Mouse (Mus musculus): ENCODE data around the gene Tbxas1. TPM values are rescaled to one million over a fixed set of nuclear protein-coding genes. Genes with fewer than 3 reads are reported as not detected.

Tbxas1 gene
- polyA plus RNA-seq, 1 experiment: 1.2 TPM

DNA sequence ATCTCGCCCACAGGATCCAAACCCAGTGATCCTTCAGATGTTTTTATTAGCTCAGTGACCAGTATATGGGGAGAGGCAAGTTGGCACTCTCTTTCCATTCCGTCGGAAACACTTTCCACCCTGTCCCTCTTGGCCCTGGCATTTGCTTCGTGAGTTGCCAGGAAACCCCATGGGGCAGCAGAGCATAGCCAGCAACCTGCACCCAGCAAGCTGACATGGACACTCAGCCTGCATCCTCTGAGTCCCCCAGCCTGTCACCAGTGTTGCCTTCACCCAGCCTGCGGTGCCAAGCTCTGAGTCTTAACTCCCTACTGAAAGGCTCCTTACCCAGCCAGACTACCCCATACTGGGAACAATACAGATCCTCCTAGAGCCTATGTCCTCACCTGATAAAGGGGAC is 173.9 kb downstream of the Tbxas1 start:
- peaks cover 33% of the 10 kb centered on the region for H3K4me1 ChIP-seq (ENCODE audit: control insufficient read depth, insufficient read depth, low read length)
- TF ChIP-seq POLR2A (IDR thresholded peaks at IDR 0.05; ENCODE audit: borderline replicate concordance, insufficient read depth, low read length) (no peak), CTCF (IDR thresholded peaks at IDR 0.05; ENCODE audit: borderline replicate concordance, insufficient read depth, low read depth, low read length) (no peak)
- H3K27me3 ChIP-seq (ENCODE audit: control insufficient read depth, insufficient read depth, low read length): no peaks in the 10 kb centered on the region
- H3K4me3 ChIP-seq (replicated peaks; ENCODE audit: insufficient read depth, low read depth, low read length): no peak overlapping the region
- H3K27ac ChIP-seq (ENCODE audit: insufficient read depth, low read length): no peak overlapping the region
- 6% methylated on average over 5 of the region's 5 CpGs for WGBS
- peak; percentile 63 to 75 for DNase-seq

DNA sequence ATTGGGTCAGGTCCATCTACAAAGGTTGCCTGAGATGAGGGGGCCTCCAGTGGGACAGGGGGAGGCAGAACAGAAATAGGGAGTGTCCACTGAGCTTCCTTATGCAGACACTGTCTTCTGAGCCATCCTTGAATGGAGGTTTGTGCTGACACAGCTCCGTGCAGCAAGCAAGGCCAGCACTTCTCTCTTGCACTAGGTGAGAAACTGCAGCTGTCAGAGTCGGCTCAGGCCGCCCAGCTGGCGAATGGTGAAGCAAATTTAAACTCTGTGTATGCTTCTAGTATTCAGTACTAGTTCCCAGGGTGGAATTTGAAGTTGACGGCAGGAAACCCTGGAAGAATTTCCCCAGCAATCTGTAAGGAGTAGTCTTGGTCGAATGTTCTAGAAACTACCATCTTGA is 175.6 kb downstream of the Tbxas1 start:
- no peak for TF ChIP-seq CTCF (IDR thresholded peaks at IDR 0.05; ENCODE audit: borderline replicate concordance, insufficient read depth, low read depth, low read length)
- no peak for TF ChIP-seq POLR2A (IDR thresholded peaks at IDR 0.05; ENCODE audit: borderline replicate concordance, insufficient read depth, low read length)
- Histone ChIP-seq H3K4me3 (replicated peaks; ENCODE audit: insufficient read depth, low read depth, low read length) (no peak overlapping the region), H3K27ac (ENCODE audit: insufficient read depth, low read length) (no peak overlapping the region), H3K4me1 (ENCODE audit: control insufficient read depth, insufficient read depth, low read length) (peaks cover 47% of the 10 kb centered on the region), H3K27me3 (ENCODE audit: control insufficient read depth, insufficient read depth, low read length) (no peaks in the 10 kb centered on the region)
- WGBS: 94% methylated on average over 6 of the region's 6 CpGs
- no peak for DNase-seq

DNA sequence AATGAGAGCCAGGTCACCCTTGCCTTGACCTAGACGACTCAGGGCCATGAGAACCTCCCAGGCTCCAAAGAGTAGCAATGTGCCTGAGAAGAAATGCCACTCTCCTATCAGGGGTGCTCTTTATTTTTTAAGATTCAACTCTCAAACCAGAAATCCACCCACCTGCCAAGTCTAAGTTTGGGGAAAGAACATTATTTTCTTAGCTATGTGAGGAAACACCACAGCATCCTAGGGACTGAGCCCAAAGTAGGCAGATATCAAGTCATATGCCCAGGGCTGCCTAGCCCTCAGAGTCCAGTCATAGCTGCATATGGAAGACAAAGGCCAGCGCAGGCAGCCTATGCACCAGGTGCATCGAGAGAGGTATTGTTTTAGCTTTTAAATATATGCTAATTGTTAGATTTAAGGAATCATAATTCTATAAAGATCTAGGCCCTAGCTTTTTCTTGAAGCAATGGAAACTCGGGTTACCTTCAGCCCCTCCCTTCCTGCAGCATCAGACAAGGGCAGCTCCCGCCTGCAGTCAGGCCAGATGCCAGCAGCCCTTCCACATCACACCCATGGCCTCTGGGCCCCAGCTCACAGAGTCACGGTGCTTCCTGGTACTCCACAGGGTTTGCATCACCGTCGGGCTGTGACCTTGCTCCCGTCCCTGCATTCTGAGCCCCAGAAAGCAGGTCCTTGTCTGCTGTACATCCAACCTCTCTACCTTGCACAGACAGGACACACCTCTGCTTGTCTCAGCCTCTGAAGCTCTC is 176.8 kb downstream of the Tbxas1 start:
- Histone ChIP-seq H3K27me3 (ENCODE audit: control insufficient read depth, insufficient read depth, low read length) (no peaks in the 10 kb centered on the region), H3K4me3 (replicated peaks; ENCODE audit: insufficient read depth, low read depth, low read length) (no peak overlapping the region), H3K27ac (ENCODE audit: insufficient read depth, low read length) (no peak overlapping the region), H3K4me1 (ENCODE audit: control insufficient read depth, insufficient read depth, low read length) (peaks cover 47% of the 10 kb centered on the region)
- no peak for DNase-seq
- 75% methylated on average over 9 of the region's 9 CpGs for WGBS
- TF ChIP-seq CTCF (IDR thresholded peaks at IDR 0.05; ENCODE audit: borderline replicate concordance, insufficient read depth, low read depth, low read length) (no peak), POLR2A (IDR thresholded peaks at IDR 0.05; ENCODE audit: borderline replicate concordance, insufficient read depth, low read length) (no peak)

DNA sequence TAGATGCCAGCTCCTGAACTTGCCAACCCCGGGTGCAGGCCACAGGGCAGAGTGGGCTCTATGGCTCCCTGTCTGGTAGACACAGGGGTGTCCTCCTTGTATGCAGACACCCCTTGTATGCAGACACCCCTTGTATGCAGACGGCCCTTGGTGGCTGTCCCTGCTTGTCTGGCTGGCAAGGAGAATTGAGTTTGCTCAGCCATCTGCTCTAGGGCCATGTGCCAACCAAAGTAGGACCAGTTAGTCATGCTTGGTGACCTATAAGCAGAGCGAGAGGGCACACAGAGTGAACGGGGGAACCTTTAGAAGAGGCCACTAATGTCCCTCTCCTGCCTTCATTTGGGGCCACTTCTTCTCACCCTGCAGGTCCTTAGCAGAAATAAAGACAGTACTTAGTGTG is 177.4 kb downstream of the Tbxas1 start:
- Histone ChIP-seq H3K27ac (ENCODE audit: insufficient read depth, low read length) (no peak overlapping the region), H3K4me1 (ENCODE audit: control insufficient read depth, insufficient read depth, low read length) (peaks cover 47% of the 10 kb centered on the region), H3K4me3 (replicated peaks; ENCODE audit: insufficient read depth, low read depth, low read length) (no peak overlapping the region), H3K27me3 (ENCODE audit: control insufficient read depth, insufficient read depth, low read length) (no peaks in the 10 kb centered on the region)
- 5% methylated on average over 4 of the region's 4 CpGs for WGBS
- peak; percentile 84 to 92 for DNase-seq
- no peak for TF ChIP-seq CTCF (IDR thresholded peaks at IDR 0.05; ENCODE audit: borderline replicate concordance, insufficient read depth, low read depth, low read length)
- TF ChIP-seq POLR2A (IDR thresholded peaks at IDR 0.05; ENCODE audit: borderline replicate concordance, insufficient read depth, low read length): no peak

DNA sequence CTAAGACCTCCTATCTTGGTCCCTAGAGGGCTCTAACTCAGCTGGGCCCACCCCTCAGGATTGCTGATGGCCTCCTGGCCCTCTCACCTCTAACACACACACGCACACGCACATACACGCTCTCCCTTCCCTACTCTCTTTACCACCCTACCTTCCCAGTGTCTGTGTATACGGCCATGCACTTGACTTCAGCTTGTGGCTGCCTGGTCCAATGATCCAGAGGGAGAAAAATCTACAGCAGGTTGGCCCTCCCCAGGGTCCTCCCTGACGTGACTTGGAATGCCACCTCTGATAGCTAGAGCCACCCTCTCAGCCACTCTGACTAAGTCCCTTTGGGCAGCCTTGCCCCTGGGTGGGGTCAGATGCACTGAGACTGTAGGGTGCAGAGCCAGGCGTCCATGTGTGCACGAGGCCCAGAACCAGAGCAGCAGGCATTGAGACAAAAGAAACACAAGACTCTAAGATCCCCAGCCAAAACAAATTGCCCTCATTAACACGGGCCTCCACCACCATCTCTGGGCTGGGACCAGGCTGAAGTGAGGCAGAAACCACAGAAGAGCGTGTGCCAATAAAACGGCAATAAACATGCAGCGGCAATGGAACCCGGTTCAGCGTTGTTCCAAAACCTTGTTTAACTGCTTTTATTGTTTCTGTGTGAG is 179.1 kb downstream of the Tbxas1 start:
- DNase-seq: no peak
- WGBS: 92% methylated on average over 13 of the region's 13 CpGs
- TF ChIP-seq POLR2A (IDR thresholded peaks at IDR 0.05; ENCODE audit: borderline replicate concordance, insufficient read depth, low read length): no peak
- TF ChIP-seq CTCF (IDR thresholded peaks at IDR 0.05; ENCODE audit: borderline replicate concordance, insufficient read depth, low read depth, low read length): no peak
- no peak overlapping the region for H3K27ac ChIP-seq (ENCODE audit: insufficient read depth, low read length)
- H3K4me3 ChIP-seq (replicated peaks; ENCODE audit: insufficient read depth, low read depth, low read length): no peak overlapping the region
- H3K27me3 ChIP-seq (ENCODE audit: control insufficient read depth, insufficient read depth, low read length): no peaks in the 10 kb centered on the region
- peaks cover 36% of the 10 kb centered on the region for H3K4me1 ChIP-seq (ENCODE audit: control insufficient read depth, insufficient read depth, low read length)

DNA sequence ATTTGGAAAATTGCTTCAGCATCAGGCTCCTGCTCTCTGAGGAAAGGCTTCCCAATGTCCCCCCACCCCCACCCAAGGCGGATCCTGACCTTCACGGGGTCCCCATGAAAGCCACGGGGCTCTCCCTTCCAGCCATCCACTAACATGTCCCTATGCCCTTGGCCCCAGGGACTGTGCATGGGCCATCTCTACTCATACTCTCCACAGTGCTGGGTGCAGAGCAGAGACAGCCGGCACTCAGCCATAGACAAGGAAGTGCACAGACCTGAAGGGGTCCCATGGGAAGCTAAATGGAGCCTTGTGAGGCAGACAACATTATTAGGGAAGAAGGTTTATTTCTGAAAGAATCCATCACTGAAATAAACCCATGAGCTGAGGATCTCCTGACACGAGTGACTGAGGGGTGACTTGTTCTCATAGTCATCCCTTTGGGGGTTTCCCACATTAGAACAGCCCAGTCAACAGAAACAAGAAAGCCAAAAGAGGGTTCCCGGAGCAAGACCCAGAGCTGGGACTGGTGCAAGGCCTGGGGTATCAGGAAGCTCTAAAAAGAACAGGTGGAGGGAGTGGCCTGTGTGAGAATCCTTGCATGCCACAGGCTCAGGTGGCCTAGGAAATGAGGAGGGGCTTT is 179.8 kb downstream of the Tbxas1 start:
- no peak overlapping the region for H3K4me3 ChIP-seq (replicated peaks; ENCODE audit: insufficient read depth, low read depth, low read length)

DNA sequence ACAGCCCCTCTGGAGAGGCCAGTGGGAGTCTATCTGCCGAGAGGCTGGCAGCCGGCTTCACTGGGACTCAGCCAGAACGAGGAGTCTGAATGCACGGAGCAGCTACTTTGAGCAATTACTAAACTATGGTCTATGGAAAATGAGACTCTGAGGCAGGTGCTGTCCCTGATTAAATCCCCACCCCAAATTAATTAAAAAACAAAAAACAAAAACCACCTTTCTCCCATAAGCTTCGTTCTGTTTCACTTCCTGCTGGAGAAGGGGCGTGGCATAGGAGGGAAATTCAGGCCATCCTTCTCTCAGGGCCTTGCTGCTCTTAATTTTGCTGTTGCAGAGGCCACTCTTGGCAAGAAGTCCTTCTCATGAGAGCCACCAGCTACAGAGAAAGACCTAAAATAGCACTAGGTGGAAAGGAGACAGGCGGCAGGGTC is 180.6 kb downstream of the Tbxas1 start:
- Histone ChIP-seq H3K27ac (ENCODE audit: insufficient read depth, low read length) (no peak overlapping the region), H3K4me3 (replicated peaks; ENCODE audit: insufficient read depth, low read depth, low read length) (no peak overlapping the region), H3K27me3 (ENCODE audit: control insufficient read depth, insufficient read depth, low read length) (no peaks in the 10 kb centered on the region), H3K4me1 (ENCODE audit: control insufficient read depth, insufficient read depth, low read length) (peaks cover 32% of the 10 kb centered on the region)
- peak; percentile 28 to 33 for DNase-seq
- no peak for TF ChIP-seq POLR2A (IDR thresholded peaks at IDR 0.05; ENCODE audit: borderline replicate concordance, insufficient read depth, low read length)
- no peak for TF ChIP-seq CTCF (IDR thresholded peaks at IDR 0.05; ENCODE audit: borderline replicate concordance, insufficient read depth, low read depth, low read length)
- 29% methylated on average over 7 of the region's 7 CpGs for WGBS

More for the DNA sequence above, 179.8 kb downstream of the Tbxas1 start:
- no peak for DNase-seq
- WGBS: 81% methylated on average over 6 of the region's 6 CpGs
- Histone ChIP-seq H3K27me3 (ENCODE audit: control insufficient read depth, insufficient read depth, low read length) (no peaks in the 10 kb centered on the region), H3K4me1 (ENCODE audit: control insufficient read depth, insufficient read depth, low read length) (peaks cover 32% of the 10 kb centered on the region), H3K27ac (ENCODE audit: insufficient read depth, low read length) (no peak overlapping the region)
- TF ChIP-seq POLR2A (IDR thresholded peaks at IDR 0.05; ENCODE audit: borderline replicate concordance, insufficient read depth, low read length): no peak

Measured in cerebellum, adult 2 months (tissue).